Mouse (Mus musculus) embryonic facial prominence, embryonic 14.5 days (tissue): ENCODE data around the gene Hps6. TPM values are rescaled to one million over a fixed set of nuclear protein-coding genes. Genes with fewer than 3 reads are reported as not detected.

Source experiments
- ATAC-seq: fragments of 200-750 bp; cut with Nextera tagmentation; 2 replicates; pipeline ENCODE4 v1.8.0; 2017; ENCODE audit warnings: low read depth, moderate number of reproducible peaks, moderate TSS enrichment
- DNase-seq: peaks from one replicate; pipeline ENCODE4 v3.0.0-alpha.2; 2015; ENCODE audit warnings: low spot score
- H3K27ac ChIP-seq: fragments of 300-500 bp; sonication (generic); replicated peaks from 2 replicates; pipeline ENCODE4 v1.5.1; 2014; ENCODE audit warnings: low read depth, mild to moderate bottlenecking, low read length, moderate library complexity
- H3K27me3 ChIP-seq: fragments of 300-500 bp; sonication (generic); replicated peaks from 2 replicates; pipeline ENCODE4 v1.6.1; 2014; ENCODE audit warnings: low read length; ENCODE audit not compliant: control insufficient read depth, insufficient read depth
- H3K36me3 ChIP-seq: fragments of 300-500 bp; sonication (generic); 2 replicates; pipeline ENCODE4 v1.6.1; 2014; ENCODE audit warnings: low read length, mixed read lengths; ENCODE audit not compliant: control insufficient read depth, insufficient read depth
- H3K4me1 ChIP-seq: fragments of 300-500 bp; sonication (generic); 2 replicates; pipeline ENCODE4 v1.6.1; 2014; ENCODE audit warnings: antibody characterized with exemption, low read length; ENCODE audit not compliant: control insufficient read depth, insufficient read depth
- H3K4me2 ChIP-seq: fragments of 300-500 bp; sonication (generic); 2 replicates; pipeline ENCODE4 v1.6.1; 2014; ENCODE audit warnings: low read depth, mild to moderate bottlenecking, low read length, moderate library complexity, mixed read lengths
- H3K4me3 ChIP-seq: fragments of 300-500 bp; sonication (generic); 2 replicates; pipeline ENCODE4 v1.5.1; 2014; ENCODE audit warnings: low read depth, mild to moderate bottlenecking, low read length
- H3K9ac ChIP-seq: fragments of 300-500 bp; sonication (generic); 2 replicates; pipeline ENCODE4 v1.6.1; 2014; ENCODE audit warnings: low read depth, mild to moderate bottlenecking, low read length, moderate library complexity, mixed read lengths
- H3K9me3 ChIP-seq: fragments of 300-500 bp; sonication (generic); 2 replicates; pipeline ENCODE4 v1.6.1; 2016; ENCODE audit warnings: low read length; ENCODE audit not compliant: control insufficient read depth
- WGBS: fragments of 180-500 bp; shearing (Covaris S2); extraction: QIAGEN DNeasy Blood & Tissue Kit; methylation state at CpG from one replicate; pipeline ENCODE4 v1.1.7; 2014; 5-methylcytosine and 5-hydroxymethylcytosine counted together
- polyA plus RNA-seq: library from polyadenylated mRNA; unstranded; fragments of >200 nt; fragmentation: Nextera tagmentation; extraction: Ambion mirVana; gene quantifications from 2 replicates; pipeline ENCODE4 v1.2.1, GENCODE M21; 2014

Hps6 gene
- polyA plus RNA-seq, 1 experiment from 2014 or later: 4.5 TPM

- Histone ChIP-seq H3K4me3 (no peak overlapping the region), H3K4me2 (no peak overlapping the region), H3K27me3 (no peaks in the 10 kb centered on the region), H3K9me3 (no peaks in the 10 kb centered on the region), H3K9ac (no peak overlapping the region), H3K36me3 (no peaks in the 10 kb centered on the region), H3K27ac (no peak overlapping the region), H3K4me1 (no peaks in the 10 kb centered on the region)
- WGBS: 67% methylated on average over 2 of the region's 2 CpGs
- ATAC-seq: no peak
- no peak for DNase-seq
These were observed 12.7 kb downstream of the Hps6 start for GRCm38 (mm10) chr19:46016023-46016422.

GRCm38 (mm10) chr19:46024959-46025358 is 21.7 kb downstream of the Hps6 start:
- no peak overlapping the region for H3K9ac ChIP-seq
- DNase-seq (peak; percentile 56), ATAC-seq (peak; percentile 64; the same call in 1 of the 2 replicates)
- H3K27me3 ChIP-seq: no peaks in the 10 kb centered on the region
- no peaks in the 10 kb centered on the region for H3K4me1 ChIP-seq
- no peak overlapping the region for H3K4me3 ChIP-seq
- no peak overlapping the region for H3K4me2 ChIP-seq
- peaks cover 7% of the 10 kb centered on the region; the same call in 1 of the 2 replicates for H3K9me3 ChIP-seq
- 75% methylated on average over 6 of the region's 6 CpGs for WGBS
- no peak overlapping the region for H3K27ac ChIP-seq
- peaks cover 8% of the 10 kb centered on the region; the same call in 1 of the 2 replicates for H3K36me3 ChIP-seq

GRCm38 (mm10) chr19:46026567-46026966 is 23.3 kb downstream of the Hps6 start:
- no peaks in the 10 kb centered on the region for H3K4me1 ChIP-seq
- no peak overlapping the region for H3K27ac ChIP-seq
- no peaks in the 10 kb centered on the region for H3K27me3 ChIP-seq
- no peak overlapping the region for H3K4me3 ChIP-seq
- H3K4me2 ChIP-seq: no peak overlapping the region
- WGBS: 62% methylated on average over 8 of the region's 8 CpGs
- H3K9ac ChIP-seq: no peak overlapping the region
- ATAC-seq (no peak; the same call in 1 of the 2 replicates), DNase-seq (no peak)
- peaks cover 24% of the 10 kb centered on the region for H3K36me3 ChIP-seq
- H3K9me3 ChIP-seq: peaks cover 10% of the 10 kb centered on the region; the same call in 1 of the 2 replicates

- 73% methylated on average over 11 of the region's 11 CpGs for WGBS
- ATAC-seq: no peak
These were observed 25.5 kb downstream of the Hps6 start for GRCm38 (mm10) chr19:46028747-46029320.

GRCm38 (mm10) chr19:46029652-46030051 is 26.3 kb downstream of the Hps6 start:
- H3K27me3 ChIP-seq: no peaks in the 10 kb centered on the region
- WGBS: 95% methylated on average over 1 of the region's 1 CpGs
- peaks cover 55% of the 10 kb centered on the region for H3K36me3 ChIP-seq
- ATAC-seq: no peak
- no peak for DNase-seq
- H3K4me3 ChIP-seq: no peak overlapping the region
- H3K4me1 ChIP-seq: no peaks in the 10 kb centered on the region
- H3K4me2 ChIP-seq: no peak overlapping the region
- no peak overlapping the region for H3K9ac ChIP-seq
- H3K27ac ChIP-seq: no peak overlapping the region
- peaks cover 10% of the 10 kb centered on the region; the same call in 1 of the 2 replicates for H3K9me3 ChIP-seq

More at GRCm38 (mm10) chr19:46028747-46029320, 25.5 kb downstream of the Hps6 start:
- H3K9me3 ChIP-seq: peaks cover 10% of the 10 kb centered on the region; the same call in 1 of the 2 replicates
- peaks cover 47% of the 10 kb centered on the region for H3K36me3 ChIP-seq
- no peak overlapping the region for H3K27ac ChIP-seq
- no peak overlapping the region for H3K4me3 ChIP-seq
- H3K9ac ChIP-seq: no peak overlapping the region
- no peaks in the 10 kb centered on the region for H3K4me1 ChIP-seq
- no peaks in the 10 kb centered on the region for H3K27me3 ChIP-seq
- H3K4me2 ChIP-seq: no peak overlapping the region
- no peak for DNase-seq

GRCm38 (mm10) chr19:46030196-46030983 is 27.1 kb downstream of the Hps6 start:
- ATAC-seq: no peak
- Histone ChIP-seq H3K27me3 (no peaks in the 10 kb centered on the region), H3K36me3 (peaks cover 62% of the 10 kb centered on the region), H3K4me1 (no peaks in the 10 kb centered on the region), H3K9me3 (peaks cover 10% of the 10 kb centered on the region; the same call in 1 of the 2 replicates), H3K4me3 (no peak overlapping the region), H3K27ac (no peak overlapping the region), H3K9ac (no peak overlapping the region), H3K4me2 (no peak overlapping the region)
- 91% methylated on average over 10 of the region's 10 CpGs for WGBS
- no peak for DNase-seq

GRCm38 (mm10) chr19:46031689-46032432 is 28.6 kb downstream of the Hps6 start:
- Histone ChIP-seq H3K9ac (no peak overlapping the region), H3K27ac (no peak overlapping the region), H3K9me3 (peaks cover 10% of the 10 kb centered on the region; the same call in 1 of the 2 replicates), H3K4me2 (no peak overlapping the region), H3K36me3 (peaks cover 77% of the 10 kb centered on the region), H3K27me3 (no peaks in the 10 kb centered on the region), H3K4me3 (no peak overlapping the region), H3K4me1 (peaks cover 2% of the 10 kb centered on the region; the same call in 1 of the 2 replicates)
- peak; percentile 14; the same call in 1 of the 2 replicates for ATAC-seq
- no peak for DNase-seq
- 79% methylated on average over 8 of the region's 9 CpGs for WGBS

GRCm38 (mm10) chr19:46032731-46033510 is 29.6 kb downstream of the Hps6 start:
- H3K36me3 ChIP-seq: peaks cover 77% of the 10 kb centered on the region
- H3K4me2 ChIP-seq: no peak overlapping the region
- 85% methylated on average over 26 of the region's 26 CpGs for WGBS

More at GRCm38 (mm10) chr19:46032731-46033510, 29.6 kb downstream of the Hps6 start:
- H3K4me1 ChIP-seq: peaks cover 7% of the 10 kb centered on the region
- H3K9me3 ChIP-seq: peaks cover 10% of the 10 kb centered on the region; the same call in 1 of the 2 replicates
- no peaks in the 10 kb centered on the region for H3K27me3 ChIP-seq
- no peak for DNase-seq
- ATAC-seq: no peak
- H3K4me3 ChIP-seq: no peak overlapping the region
- H3K27ac ChIP-seq: no peak overlapping the region
- no peak overlapping the region for H3K9ac ChIP-seq
